Mouse (Mus musculus) spleen, adult 10 weeks (tissue): ENCODE measurements around the gene Spz1. TPM values are rescaled to one million over a fixed set of nuclear protein-coding genes. Genes with fewer than 3 reads are reported as not detected.

Source experiments
- polyA plus RNA-seq: library from polyadenylated mRNA; stranded (reverse); fragments of 350-450 nt; fragmentation: Illumina TruSeq; extraction: RNeasy Lipid Tissue Mini Kit (QIAGEN cat#74804); gene quantifications from one replicate; pipeline ENCODE4 v1.2.3, GENCODE M21; 2015; ENCODE audit warnings: low replicate concordance; ENCODE audit not compliant: insufficient read depth

Gene Spz1
- not detected for polyA plus RNA-seq

GRCm38 (mm10) chr13:92576072-92576471 lies at the start of gene Spz1:
TSS of gene Spz1 (minus strand) at chr13:92576172.

DNA sequence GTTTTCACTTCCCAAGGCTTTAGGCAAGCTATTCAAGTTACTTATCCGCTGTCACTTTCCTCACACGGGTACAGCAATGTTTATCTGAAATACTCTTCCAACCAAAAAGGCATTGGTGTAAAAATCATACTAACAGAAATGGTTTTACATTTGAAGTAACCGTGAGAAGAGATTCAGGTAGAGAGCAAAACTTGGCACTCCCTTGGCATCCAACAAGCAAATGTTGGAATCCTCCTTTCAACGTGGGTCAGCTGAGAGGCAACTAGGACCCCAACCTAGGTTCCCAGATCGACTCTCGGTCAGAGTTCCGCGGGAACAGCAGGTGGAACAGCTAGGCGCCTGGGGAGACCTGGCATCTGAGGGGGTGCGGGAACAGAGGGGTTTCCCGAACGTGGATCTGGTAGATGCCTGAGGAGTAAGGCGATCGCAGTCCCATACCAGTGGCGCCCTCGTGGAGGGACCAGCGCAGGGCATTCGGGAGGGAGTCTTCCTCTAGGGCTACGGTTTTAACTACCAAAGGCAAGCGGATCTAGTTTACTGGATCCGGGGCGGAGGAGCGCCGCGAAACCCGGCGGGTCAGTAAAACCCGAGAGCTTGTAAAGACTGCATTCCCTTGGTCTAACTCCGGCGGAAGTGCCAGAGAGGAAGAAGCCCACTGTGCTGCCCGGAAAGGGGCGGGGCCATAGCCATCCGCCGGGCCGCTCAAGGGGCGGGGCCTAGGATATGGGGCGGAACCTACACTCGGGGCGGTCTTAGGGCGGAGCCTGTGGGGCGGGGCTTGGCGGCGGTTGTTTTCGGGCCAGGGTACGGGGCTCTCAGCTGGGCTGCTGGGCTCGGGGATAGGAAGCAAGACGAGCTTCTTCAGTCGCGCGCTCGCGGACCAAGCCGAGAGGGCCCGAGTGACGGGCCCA lies 34.6 kb upstream of the Spz1 start, which contains the start of gene Serinc5:
Gene Serinc5, plus strand, starts transcription at position 781 of the 911 bp plus-strand sequence.

DNA sequence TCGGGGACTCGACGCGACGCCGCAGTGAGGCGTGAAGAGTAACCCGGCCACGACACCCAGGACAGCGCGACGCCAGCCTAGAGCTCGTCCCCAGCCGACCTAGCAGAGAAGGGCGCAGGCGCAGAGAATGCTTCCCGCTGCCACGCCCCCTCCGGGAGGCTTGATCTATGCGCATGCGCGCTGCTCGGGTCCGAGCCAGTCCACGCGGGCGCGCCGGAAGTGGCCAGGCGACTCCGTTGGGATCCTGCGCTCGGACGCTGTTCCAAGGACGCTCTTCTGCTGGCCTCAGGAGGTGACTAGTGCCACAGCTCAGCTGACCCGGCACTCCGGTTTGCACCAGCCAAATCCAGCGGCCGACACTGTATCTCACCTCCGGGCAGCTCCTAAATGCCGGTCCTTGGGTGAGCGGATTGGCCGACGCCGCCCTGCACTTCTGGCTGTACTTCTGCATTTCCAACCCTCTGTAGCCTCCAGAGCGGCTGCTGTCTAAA lies 45.2 kb downstream of the Spz1 start, which contains the start of gene Zfyve16:
Gene Zfyve16, minus strand, starts transcription at position 148 of the 491 bp plus-strand sequence.

Other genes with a start within 250 kb of the Spz1 start
- gene Dhfr, start 221.4 kb downstream of the Spz1 start, polyA plus RNA-seq = 5.6 TPM
- 31.8 TPM for gene Msh3, start 221.2 kb downstream of the Spz1 start, polyA plus RNA-seq
- not detected for gene Ankrd34b, start 150.3 kb downstream of the Spz1 start, polyA plus RNA-seq
- 4.0 TPM for gene Fam151b, start 92.2 kb downstream of the Spz1 start, polyA plus RNA-seq
- gene Zfyve16, start 45.3 kb downstream of the Spz1 start, polyA plus RNA-seq = 20.9 TPM
- 32.6 TPM for gene Serinc5, start 34.9 kb upstream of the Spz1 start, polyA plus RNA-seq
- gene Thbs4, start 218.6 kb upstream of the Spz1 start, polyA plus RNA-seq = 4.5 TPM